Mouse (Mus musculus) gastrocnemius, postnatal 4 days (tissue): ENCODE results near the gene Bcas3. TPM values are rescaled to one million over a fixed set of nuclear protein-coding genes. Genes with fewer than 3 reads are reported as not detected.

ENCODE experiments used
- DNase-seq, 2 experiments: peaks; one replicate each; pipeline ENCODE4 v3.0.0; 2021 to 2022; ENCODE audit warnings: low spot score in 2 of 2, mixed read lengths in 2 of 2
- total RNA-seq, 2 experiments: library from RNA; stranded (reverse); gene quantifications; 2 replicates each; pipeline ENCODE4 v1.2.3; 2021

The Bcas3 gene
- total RNA-seq, 2 experiments from 2014 or later, result 37.5 to 47.1 TPM

DNA sequence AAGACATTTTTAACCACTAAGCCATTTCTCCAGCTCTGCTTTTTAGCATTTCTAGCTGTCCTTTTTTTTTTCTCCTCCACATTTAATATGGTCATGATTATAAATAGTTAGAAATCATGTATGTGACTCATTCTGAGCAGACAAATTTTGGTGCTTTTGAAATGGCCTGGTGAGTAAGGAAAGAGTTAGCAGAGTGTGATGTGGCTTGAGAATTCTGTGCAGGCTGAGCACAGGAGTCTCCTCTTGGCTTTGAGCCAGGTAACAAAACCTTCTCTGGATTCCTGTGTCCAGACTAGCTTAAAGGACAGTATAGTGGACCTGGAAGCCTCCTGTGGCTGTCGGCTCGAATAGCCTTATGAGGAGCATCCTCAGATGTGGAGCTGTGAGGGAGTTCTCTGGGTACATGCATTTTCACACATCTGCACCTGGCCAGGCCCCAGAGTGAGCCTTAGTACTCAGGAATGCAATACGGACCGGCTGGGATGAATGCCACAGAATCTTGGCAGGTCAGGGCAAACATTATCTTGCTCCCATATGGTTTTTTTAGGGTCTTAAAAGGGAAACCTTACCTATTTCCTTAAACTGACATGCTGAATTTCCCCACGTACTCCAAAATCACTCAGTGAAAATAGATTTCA, 256.5 kb downstream of the Bcas3 start:
- DNase-seq, result peak in 1 of 2 experiments; percentile 39

DNA sequence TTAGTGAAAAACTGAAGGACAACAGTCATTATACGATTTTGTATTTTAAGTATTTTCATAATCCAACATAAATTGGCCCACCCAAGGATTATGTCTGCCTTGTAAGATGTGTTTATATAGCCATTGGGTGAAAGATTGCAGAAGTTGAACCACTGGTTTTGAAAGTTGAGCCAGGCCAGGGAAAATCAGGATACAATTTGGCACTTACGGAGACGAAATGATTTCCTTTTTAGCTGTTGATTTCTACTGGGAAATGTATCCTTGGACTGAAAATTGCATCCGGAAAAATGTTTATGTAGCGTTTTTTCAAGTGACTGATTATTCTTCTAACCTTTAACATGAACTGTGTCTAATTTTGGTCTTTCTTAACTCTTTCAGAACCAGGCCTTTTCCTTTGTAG, 260.1 kb downstream of the Bcas3 start:
- DNase-seq, result no peak

DNA sequence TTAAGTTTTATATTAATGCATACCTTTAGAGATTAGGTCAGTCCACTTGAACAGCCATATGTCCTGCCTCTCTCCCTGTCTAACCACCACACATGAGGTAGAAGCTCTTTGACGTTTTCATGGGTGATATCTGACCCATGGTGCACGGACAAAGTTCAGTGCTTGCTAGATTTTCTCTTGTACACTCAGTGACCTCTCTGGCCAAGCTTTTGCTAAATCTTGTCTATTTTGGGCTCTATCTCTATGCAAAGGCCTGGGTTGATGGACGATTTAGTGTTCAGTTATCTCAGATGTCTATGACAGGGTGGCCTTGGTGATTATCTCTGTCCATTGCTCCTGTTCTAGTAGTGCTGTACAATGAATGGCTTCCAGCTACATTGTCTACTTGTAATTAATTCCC, 260.6 kb downstream of the Bcas3 start:
- no peak for DNase-seq

DNA sequence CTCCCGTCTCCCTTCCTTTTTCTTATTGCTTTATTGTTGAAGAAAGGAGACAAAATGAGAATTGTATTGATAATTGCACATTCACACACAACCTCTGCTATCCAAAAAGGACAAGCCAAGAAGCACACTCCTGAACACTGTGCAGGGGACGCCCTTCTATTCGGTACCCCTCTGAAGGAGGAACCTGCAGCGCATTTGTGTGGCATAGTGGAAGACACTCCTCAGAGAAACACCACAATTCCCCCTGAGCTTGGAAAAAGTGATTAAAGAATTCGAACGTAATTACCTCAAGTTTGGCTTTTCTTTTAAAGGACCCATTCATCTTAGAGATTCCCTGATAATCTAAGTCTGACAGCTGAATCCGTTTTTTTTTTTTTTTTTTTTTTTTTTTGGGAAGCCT, 261.5 kb downstream of the Bcas3 start:
- no peak for DNase-seq

DNA sequence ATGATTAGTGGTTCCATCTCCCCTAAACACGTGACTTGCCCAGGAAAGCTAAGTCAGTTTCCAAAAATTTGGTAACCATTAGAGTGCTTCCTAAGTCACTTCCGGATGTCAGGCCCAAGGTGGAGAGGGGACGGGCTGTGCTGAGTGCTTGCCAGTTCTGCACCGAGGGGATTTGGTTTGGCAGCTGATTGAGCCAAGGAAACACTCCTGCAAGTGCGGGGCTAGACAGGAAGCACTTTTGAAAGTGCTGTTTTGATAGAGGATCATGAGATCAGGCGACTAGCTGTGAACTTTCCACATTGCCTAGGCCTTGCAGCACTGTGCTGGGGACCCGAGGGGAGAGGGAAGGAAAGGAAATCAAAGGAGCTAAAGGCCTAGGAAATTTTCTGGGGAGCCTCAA, 262.5 kb downstream of the Bcas3 start:
- peak in 1 of 2 experiments; percentile 32 for DNase-seq

DNA sequence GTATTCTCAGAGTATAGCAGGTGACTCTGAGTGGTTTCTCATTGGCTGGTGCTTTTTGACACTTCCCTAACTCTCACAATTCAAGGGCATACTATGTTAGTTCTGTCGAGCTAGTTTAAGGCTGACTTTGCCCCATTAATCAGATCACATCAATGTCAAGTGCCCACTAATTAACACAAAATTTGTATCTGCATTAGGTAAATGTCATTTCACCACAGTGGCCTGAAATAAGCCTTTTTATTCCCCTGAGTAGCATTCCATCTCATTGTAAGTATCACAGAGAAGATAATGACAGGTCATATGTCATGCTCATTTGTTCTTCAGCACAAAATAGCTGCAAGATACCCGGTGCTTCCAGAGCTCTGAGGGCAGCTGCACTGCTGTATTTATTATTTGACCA, 268.5 kb downstream of the Bcas3 start:
- DNase-seq, result no peak

DNA sequence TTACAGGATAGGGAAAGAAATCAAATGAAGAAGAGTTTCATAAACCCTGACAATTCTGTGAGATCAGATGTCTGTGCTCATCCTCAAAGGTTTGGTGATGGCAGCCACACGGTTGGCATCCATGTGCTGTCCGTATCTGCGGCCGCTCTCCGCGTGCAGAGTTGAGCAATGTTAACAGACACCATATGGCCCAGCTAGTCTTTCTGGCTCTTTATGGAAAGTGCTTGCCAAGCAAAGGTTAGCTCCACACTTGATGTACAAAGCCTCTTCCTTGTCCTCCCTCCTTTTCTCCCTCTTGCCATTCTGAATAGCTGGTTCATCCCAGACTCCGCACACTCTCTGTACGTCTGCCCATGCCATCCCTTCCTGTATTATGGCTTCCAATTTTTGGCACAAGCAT, 269.0 kb downstream of the Bcas3 start:
- DNase-seq, result no peak

DNA sequence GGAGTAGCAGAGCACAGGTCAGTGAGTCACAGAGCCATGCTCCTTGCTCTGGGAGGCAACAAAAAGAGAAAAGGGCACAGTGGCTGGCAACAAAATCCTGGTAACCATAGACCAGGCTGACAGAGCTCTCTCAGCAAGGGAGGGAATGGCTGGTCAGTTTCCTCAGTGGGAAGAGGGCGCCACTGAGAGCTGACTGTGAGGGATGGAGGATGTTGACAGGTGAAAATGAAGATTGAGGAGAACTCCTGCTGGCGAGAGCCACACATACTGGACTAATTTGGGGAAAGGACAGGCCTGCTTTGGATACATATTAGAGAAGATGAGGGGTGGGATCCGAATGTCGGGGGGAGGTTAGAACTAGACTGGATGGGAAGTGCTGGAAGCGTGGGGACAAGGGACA, 272.2 kb downstream of the Bcas3 start:
- DNase-seq, result no peak

DNA sequence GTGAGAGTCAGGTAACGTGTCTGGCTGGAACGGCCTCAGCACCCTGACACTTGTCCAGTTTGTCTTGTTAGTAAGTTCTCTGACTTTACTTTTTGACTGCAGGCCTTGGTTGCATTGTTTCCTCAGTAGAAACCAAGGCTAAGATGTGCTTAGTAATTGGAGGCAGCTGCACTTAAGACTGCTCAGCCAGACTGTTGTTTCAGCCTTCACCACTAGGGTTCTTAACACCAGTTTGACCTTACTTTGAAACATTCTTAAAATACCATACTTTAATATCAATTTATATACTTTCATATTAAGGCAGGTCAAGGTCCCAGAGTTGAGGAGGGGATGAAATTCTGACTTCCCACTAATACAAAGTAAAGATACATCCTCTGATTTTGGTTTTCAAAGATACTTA, 273.9 kb downstream of the Bcas3 start:
- DNase-seq, result no peak

DNA sequence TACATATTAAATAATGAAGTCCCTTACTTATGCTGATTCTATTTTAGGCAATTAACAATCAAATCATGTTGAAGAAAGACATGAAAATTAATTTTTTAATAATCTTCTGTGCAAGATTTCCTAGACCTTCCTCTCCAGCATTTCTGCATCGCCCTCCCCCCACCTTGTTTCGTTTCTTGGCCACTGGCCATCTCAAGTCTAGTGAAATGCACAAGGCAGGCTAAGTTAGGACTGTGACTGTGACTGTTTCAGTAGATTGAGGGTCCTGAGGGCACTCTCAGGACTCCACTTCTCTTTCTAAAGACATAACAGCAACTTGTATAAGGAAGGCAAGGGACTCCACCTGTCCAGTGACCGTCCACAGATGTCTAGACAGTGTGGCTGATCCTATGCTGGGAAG, 274.4 kb downstream of the Bcas3 start:
- no peak for DNase-seq

DNA sequence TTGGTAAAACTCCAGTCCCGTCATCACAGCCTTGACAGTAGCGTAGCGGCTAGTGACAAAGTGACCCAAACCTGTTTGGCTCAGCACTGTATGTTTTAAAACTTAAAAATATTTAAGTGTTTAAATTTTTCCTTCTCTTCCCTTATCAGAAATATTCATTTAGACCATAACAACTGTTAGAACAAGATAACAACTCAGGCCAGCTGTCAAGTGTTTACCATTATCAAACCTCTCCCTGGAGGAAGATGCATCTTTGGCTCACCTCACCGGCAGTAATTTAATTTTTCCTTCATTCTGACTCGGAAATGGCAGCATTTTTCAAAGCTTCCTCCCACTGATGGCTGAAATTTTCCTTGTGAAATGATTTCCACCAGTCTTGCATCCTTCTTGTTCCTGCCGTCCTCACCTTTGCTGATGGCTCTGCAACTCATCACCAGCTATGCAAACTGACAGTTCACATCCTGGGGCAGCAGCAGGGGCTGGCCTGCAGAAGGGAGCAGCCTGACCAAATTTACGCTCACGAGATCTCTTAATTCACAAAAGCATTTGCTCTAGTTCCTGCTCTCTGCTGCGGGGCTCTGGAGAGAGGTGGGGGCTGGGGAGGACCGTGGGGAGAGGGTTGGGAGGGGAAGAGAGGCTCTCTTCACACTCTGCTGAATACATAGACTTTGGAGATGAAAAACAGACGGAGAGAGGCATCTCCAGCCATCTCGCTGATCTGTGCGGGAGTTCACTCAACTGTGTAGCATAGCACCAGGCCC, 275.5 kb downstream of the Bcas3 start:
- DNase-seq, result no peak

DNA sequence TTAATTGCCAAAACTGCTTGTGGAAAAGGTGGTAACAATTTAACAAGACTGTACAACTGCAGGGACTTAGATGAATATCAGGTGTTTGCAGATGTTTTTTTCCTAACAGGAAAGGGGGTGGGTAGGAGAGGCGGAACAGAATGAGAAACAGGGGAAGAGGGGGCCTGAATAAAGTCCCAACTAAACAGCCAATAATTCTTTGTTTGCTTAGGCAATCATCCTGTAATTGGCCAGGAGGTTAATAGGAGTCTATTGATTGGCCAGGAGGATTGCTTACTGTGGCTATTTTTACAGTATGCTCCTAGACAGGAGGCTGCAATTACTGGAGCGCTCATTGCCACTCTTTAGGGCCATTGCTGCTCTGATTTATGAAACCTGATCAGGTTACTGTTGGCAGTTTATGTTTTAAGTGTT, 279.6 kb downstream of the Bcas3 start:
- no peak for DNase-seq

DNA sequence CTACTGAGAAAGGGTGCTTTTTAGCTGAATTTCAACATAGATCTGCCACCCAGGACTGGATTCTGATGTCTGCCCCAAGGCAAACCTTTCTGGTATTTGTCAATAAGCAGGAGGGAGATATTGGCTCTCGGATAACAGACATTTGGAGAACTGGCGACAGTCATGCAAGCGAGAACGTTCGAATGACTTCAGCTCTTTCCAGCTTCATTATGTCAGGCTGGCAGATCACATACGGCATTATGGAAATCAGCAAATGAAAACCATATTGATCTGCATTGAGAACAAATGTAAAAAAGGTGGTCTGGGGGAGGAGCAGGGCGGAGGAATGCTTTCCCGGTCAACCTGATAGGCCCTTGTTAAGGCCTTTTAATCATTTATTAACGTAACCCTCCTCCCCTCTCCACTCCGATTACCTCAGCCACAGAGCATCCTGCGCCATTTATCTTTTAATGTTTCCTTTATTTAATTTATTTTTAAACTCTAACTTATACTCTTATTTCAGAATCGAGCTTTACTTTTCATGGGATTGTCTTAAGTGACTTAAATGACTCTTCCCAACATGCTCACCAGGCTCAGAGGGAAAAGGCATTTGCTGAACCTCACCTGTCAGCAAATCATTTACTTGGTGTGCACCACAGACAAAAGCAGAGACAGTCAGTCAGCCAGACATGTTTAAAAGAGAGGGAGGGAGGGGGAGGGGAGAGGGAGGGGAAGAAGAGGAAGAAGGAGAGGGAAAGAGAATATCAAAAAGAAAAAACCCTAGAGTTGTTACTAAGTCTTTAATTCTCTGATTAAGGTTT, 285.9 kb downstream of the Bcas3 start:
- DNase-seq, result no peak

DNA sequence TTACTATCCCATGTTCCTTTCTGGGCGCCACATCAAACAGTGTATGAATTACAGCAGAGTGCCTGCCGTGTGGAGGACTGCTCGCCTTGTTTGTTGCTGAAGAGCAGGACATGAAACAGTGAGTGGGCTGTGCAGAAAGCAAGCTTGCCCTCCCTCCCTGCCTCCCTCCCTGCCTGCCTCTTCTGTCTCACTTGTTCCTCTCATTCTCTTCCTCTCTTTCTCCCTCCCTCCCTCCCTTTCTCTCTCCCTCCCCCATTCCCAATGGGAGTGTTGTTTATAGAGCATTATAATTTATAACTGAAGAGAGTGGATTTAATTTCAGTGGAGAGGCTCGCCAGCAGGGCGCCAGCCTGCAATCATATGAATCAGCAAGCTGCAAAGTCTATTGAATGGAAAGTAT, 287.7 kb downstream of the Bcas3 start:
- no peak for DNase-seq

DNA sequence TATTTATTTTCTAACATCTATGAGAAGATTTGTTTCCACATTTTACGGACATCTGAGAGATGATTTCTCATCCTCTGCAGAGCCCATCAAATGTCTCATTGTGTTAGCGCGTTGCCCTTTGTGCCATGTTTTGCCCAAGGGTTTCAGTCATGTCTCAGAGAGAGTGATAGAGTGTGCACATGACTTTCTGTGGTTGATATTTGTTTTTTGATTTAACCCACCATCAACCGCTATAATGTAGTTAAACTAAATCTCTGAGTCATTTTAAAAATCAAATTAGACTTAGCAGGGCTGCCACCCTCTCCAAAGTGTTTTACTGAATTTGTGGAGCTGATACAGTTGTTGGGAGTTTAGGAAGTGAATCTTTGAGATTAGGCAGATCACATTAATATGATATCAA, 288.5 kb downstream of the Bcas3 start:
- DNase-seq, result no peak

DNA sequence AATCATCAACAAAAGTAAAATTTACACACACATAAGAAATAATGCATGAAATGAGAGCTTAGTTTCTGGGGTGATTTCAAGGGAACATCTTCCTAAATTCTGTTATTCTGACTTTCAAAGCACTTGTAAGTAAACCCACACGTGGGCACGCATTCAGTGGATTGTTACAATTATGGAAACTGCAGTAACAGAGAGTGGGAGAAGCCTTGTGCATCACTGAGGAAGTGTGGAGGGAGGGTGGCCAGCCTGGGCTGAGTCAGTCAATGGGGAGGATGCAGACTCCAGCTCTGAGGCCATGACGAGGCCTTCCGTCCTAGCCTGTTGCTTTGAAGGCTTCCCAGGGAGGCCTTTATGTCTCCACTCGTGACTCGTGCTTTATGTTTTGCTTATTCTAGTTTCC, 289.6 kb downstream of the Bcas3 start:
- DNase-seq, result no peak

DNA sequence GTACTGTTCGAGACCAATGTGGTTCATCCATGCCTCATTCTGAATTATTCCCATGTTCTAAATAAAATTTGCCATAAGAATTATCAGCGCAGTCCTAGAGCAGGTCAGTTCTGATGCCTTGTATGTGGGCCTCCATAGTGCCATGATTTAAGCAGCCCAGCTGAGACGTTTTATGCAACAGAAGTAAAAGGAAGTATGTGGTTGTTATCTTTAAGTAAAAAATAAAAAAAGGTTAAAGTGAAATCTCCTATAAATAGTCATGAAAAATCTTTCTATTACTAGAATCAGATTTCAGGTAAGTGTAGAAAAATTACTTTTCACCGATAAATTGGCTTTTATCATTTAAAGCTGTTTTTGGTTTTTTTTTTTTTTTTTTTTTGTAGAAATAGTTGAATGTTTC, 290.1 kb downstream of the Bcas3 start:
- DNase-seq, result no peak

DNA sequence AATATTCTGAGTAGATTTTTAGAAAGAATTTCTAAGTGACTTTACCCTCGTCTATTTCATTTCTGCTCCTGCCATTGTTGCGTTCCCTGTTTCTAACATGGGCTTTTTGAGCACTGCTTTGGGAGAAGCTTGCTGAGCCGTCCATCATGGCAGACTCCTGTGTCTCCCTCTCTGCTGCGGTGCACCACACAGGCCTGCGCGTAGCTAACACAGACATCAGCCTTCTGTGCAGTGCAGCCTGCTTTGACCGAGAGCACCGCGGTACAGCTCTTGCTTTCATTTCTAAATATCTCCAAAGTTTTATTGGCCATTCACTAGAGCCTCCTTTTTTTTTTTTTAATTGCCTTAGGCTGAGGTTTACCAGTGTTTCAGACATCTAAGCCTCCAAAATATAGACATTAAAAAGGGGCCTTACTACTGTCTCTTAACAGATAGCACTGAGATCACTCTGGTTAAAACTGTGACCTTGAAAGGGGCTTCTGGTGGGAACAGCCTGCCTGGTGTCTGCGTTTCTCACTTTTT, 290.6 kb downstream of the Bcas3 start:
- DNase-seq, result no peak

DNA sequence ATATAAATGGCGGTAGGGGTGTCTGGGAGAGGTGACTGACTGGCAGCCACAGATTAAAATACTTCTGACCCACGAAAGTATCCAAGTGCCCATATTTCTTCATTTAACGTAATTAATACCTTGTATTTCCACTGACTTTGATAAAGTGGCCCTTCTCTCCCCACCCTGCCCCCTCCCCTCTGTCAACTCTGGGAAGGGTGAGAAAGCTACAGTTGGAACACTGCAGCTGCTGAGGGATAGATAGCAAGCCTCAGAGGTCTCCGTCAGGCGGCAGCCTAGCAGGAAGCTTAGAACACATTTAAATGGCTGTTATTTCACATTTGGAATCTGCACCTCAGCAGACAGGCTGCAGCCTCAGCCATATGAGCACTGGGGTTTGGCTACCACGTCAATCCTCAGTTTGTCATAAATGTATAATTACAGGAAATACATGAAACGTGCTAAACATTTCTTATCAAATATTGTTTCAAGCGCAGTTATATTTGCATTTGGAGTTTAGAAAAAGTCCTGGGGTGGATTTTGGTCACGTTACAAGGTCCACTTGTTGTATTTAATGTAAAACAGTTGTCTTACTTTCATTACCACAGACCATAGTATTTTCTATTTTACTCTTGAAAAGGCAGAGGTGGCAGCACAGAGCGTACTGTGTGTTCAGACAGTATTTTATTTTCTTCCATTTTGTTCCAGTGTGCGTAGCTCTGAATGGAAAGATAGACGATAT, 291.2 kb downstream of the Bcas3 start:
- no peak for DNase-seq

DNA sequence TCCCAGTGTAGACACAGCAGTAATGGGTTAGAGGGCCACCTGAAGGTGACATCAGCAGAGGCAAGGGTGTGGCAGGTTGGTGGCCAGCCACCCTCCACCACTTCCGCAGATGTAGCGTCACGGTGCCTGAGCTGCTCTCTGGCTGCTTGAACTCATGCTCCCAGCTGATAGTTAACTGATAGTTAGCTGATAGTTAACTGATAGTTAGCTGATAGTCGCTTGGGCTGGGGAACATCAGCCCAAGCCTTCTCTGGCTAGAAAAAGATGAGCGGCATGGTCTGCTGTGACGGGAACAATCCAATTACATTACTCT, 291.7 kb downstream of the Bcas3 start:
- DNase-seq, result no peak

DNA sequence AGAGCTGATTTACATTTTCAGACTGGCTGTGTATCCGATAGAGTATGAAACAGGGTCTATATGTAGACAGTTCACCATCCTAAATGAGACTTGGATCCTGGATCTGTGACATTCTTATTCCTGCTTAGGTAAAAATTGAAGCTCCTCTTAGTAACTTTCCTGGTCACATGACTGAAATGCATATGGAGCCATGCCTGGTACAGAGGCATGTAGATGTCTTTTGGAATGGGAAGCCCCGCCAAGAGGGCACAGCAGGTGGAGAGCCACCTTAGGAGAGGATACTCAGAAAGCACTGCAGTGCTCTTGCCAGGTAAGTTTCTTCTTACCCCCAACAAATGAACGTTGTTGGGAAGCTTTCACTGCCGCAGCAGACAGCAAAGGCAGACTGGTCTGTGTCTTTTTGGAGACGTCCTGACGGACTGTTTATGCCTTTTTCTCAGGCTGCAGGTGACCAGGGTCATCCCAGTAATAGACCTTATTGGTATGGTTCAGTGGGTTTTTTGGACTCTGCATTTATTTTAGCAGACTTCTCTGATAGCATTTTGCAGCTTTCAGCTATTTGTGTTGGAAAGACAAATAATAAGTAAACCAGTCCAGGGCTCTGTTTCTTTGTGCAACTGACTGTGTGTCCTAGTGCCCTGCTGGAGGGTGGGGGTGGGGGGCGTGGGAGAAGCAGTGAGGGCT, 292.3 kb downstream of the Bcas3 start:
- DNase-seq, result no peak
